Mouse (Mus musculus): ENCODE results near the gene Dpm2.

DNA sequence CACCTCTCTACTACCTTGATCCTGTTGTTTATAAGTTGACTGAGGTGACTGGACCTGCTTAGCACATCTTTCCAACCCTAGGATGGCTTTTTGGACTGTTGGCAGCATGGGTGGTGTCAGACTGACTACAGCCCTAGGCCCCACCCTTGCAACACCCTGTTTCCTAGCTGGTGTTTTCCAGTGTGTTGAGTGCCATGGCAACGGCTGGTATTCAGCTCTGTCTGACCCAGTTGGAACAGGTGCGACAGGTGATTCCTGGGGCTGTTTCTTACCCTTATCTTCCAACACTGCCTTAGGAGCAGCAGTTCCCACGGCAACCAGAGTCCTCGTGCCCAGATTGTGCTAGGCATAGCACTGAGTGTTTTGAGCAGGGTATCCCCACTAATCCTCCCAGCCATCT is 32.2 kb upstream of the Dpm2 start:
- TF ChIP-seq FLI1 (IDR thresholded peaks at IDR 0.05; ENCODE audit: low read length) (no peak), GATA1 (IDR thresholded peaks at IDR 0.05; ENCODE audit: borderline replicate concordance, low read length) (no peak)
